Mouse (Mus musculus): ENCODE results near the gene Olfr1248.
"Not testable (repeated sequence)": the region's sequence is repeated elsewhere in the genome, so short reads cannot be mapped to it uniquely, and the experiment has no call there.

Gene Olfr1248

GRCm38 (mm10) chr2:89618145-89618544, at the start of gene Olfr1248:
Gene Olfr1248, minus strand, starts transcription at chr2:89618245.
- DNase-seq = not testable (repeated sequence)

DNA sequence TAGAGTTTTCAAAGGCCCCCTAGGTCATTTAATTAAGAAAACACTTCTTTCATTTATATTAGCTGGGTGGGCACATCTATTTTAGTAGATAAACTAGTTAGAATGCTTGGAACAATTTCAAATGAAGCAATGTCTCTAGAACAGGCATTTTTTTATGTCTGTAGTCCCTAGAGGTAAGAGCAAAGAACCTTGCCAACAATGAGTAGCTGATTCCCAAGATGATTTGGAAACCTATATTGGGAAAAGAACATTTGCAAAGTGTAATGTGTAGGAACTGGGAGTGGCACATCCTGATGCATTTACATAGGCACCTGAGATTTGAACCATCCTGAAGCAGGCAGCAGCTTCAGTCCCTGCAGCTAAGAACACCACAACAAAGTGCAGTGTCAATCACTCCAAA, 43.3 kb upstream of the Olfr1248 start, which contains the start of gene Olfr1250:
Olfr1250 (minus strand) TSS at position 101 of the 400 bp plus-strand sequence.
- DNase-seq = no peak

GRCm38 (mm10) chr2:89634883-89635282, 16.8 kb upstream of the Olfr1248 start, which contains the start of gene Olfr1249:
Gene Olfr1249, minus strand, starts transcription at chr2:89634983.
- DNase-seq = no peak

DNA sequence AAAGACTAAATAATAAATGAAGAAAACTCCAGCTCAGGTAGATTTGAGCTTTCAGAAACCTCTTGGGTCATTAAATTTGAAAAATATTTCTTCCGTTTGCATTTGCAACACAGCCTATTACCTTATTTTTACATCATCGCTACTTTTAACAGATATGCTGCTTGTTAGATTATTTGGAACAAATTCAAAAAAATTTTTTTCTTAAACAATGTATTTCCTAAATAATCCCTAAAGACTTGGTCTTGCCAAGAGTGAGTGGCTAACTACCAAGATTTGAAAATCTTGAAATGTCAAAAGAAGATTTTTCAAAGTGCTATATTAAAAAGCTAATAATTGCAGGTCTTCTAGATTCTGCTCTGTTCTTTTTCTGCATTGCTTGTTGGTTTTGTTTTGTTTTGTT, 4.0 kb downstream of the Olfr1248 start, which contains the start of gene Olfr1247:
Olfr1247 (minus strand) TSS at position 101 of the 400 bp plus-strand sequence.
- no peak for DNase-seq

DNA sequence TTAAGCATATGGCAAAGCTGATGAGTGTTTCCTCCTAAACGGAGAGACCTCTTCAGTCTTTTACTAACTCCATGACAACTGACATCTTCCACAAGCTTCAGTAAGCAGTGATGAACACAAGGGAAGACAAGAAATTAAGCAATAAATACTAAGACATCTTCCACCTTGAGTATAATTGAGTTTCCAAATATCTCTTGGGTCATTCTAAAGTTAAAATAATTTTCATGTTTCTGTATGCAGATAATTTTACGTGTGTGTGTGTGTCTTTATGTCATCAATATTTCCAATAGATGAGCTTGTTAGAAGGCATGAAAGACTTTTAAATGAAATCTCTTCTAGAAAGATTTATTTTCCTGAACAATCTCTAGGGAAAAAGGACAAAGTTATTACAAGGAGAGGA, 25.0 kb downstream of the Olfr1248 start, which contains the start of gene Olfr1246:
Olfr1246 (minus strand) TSS at position 101 of the 400 bp plus-strand sequence.
- no peak for DNase-seq

GRCm38 (mm10) chr2:89578347-89578746, 39.7 kb downstream of the Olfr1248 start, which contains the start of gene Olfr1245:
Gene Olfr1245, minus strand, starts transcription at chr2:89578447.
- DNase-seq = no peak
